Mouse (Mus musculus) intestine, postnatal 0 days (tissue): Measurements from ENCODE around the gene Iqch. TPM values are rescaled to one million over a fixed set of nuclear protein-coding genes. Genes with fewer than 3 reads are reported as not detected.

ENCODE experiments used
- ATAC-seq: fragments of 200-750 bp; cut with Nextera tagmentation; 2 replicates; pipeline ENCODE4 v1.8.0; 2017; ENCODE audit warnings: mild to moderate bottlenecking, moderate TSS enrichment, moderate library complexity
- H3K27ac ChIP-seq: fragments of 300-500 bp; sonication (generic); 2 replicates; pipeline ENCODE4 v1.5.1; 2014; ENCODE audit warnings: mild to moderate bottlenecking, low read depth, low read length, moderate library complexity
- H3K27me3 ChIP-seq: fragments of 300-500 bp; sonication (generic); replicated peaks from 2 replicates; pipeline ENCODE4 v1.6.1; 2014; ENCODE audit warnings: low read length, mixed read lengths; ENCODE audit not compliant: control insufficient read depth, insufficient read depth
- H3K36me3 ChIP-seq: fragments of 300-500 bp; sonication (generic); 2 replicates; pipeline ENCODE4 v1.6.1; 2014; ENCODE audit warnings: mild to moderate bottlenecking, moderate library complexity; ENCODE audit not compliant: control insufficient read depth, insufficient read depth
- H3K4me1 ChIP-seq: fragments of 300-500 bp; sonication (generic); replicated peaks from 2 replicates; pipeline ENCODE4 v1.6.1; 2014; ENCODE audit warnings: antibody characterized with exemption, low read length, mixed read lengths; ENCODE audit not compliant: control insufficient read depth, insufficient read depth
- H3K4me2 ChIP-seq: fragments of 300-500 bp; sonication (generic); replicated peaks from 2 replicates; pipeline ENCODE4 v1.6.1; 2014; ENCODE audit warnings: low read depth, mild to moderate bottlenecking, moderate library complexity
- H3K4me3 ChIP-seq: fragments of 300-500 bp; sonication (generic); 2 replicates; pipeline ENCODE4 v1.5.1; 2014; ENCODE audit warnings: low read depth, low read length
- H3K9ac ChIP-seq: fragments of 300-500 bp; sonication (generic); 2 replicates; pipeline ENCODE4 v1.6.1; 2014; ENCODE audit warnings: mild to moderate bottlenecking, low read depth, low read length
- H3K9me3 ChIP-seq: fragments of 300-500 bp; sonication (generic); 2 replicates; pipeline ENCODE4 v1.6.1; 2016; ENCODE audit warnings: mixed run types; ENCODE audit not compliant: control insufficient read depth
- CTCF ChIP-seq: sonication (generic); IDR thresholded peaks from 2 replicates; pipeline ENCODE4 v1.5.1; 2016; ENCODE audit warnings: low read depth, mild to moderate bottlenecking, control low read depth, antibody characterized with exemption, moderate library complexity
- WGBS: fragments of 180-500 bp; shearing (Covaris S2); extraction: QIAGEN DNeasy Blood & Tissue Kit; methylation state at CpG from one replicate; pipeline ENCODE4 v1.1.7; 2014; 5-methylcytosine and 5-hydroxymethylcytosine counted together
- polyA plus RNA-seq: library from polyadenylated mRNA; unstranded; fragments of >200 nt; fragmentation: Nextera tagmentation; extraction: Ambion mirVana; gene quantifications from 2 replicates; pipeline ENCODE4 v1.2.1, GENCODE M21; 2015

Gene Iqch
- polyA plus RNA-seq, 1 experiment from 2014 or later = not detected

DNA sequence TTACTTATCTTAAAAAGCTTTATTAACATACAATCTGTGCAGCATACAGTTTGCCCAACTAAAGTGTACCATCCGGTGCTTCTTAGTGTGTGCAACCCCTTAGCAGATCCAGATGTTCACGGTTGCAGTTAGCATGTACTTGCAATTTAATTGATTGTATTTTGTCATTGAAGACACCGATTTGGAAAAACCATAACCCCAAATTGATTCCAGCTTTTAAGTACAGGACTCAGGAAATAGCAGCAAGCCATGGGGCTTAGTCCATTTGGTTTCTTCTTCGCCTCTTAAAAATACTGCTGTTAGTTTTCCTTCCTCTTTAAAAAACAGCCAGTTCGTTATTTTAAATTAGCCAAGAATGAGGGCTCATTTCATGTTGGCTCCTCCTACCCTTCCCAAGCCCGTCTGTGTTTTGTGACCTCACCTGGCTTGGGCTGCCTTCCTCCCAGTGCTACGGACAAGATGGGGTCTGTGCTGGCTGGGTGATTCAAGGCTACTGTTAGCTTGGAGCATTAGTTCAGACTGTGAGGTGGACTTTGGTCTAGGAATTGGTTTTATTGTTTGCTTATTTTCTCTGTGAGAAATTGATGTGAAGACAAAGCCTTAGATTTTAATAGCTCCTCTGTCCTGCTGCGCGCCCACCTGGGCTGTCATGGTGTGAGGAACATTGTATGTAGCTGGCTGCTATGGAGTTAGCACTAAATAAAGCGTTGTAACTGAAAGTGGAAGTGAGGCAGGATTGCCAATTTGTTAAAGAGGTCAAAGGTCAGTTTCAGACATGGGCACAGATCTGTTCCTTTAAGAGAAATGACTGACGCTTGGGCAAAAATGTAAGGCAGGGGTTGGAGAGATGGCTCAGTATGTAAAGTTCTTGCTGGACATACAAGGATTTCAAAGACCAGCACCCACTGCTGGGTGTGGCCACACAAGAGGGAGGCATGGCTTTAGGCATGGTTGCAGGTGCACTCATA, 12.0 kb upstream of the Iqch start:
- H3K9me3 ChIP-seq = no peaks in the 10 kb centered on the region
- WGBS = 55% methylated on average over 11 of the region's 11 CpGs
- peak; percentile 63 for ATAC-seq
- H3K36me3 ChIP-seq = peaks cover 17% of the 10 kb centered on the region; the same call in 1 of the 2 replicates
- H3K27me3 ChIP-seq = no peaks in the 10 kb centered on the region
- peaks cover 3% of the 10 kb centered on the region; the same call in 1 of the 2 replicates for H3K4me1 ChIP-seq
- no peak for TF ChIP-seq CTCF
- H3K4me3 ChIP-seq = no peak overlapping the region
- H3K4me2 ChIP-seq = peak overlapping the region; percentile 30
- no peak overlapping the region for H3K9ac ChIP-seq
- H3K27ac ChIP-seq = peak overlapping the region; percentile 46

DNA sequence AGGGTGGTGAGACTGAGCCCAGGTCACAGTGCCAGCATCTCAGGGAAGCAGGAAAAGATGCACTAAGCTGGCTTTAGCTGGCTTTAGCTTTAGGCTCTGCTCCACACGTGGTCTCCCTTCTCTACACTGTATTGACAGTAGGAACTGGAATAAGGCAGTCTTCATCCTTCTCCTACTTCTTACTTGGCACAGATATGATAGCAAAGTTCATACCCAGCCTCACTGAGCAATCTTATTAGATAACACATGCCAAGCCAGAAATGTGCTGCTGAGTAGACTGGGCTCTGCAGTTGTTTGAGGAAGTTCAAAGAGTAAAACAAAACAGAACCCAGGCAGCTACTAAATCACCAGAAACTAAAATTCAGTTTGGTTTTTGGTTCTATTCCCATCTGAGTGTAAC, 11.3 kb upstream of the Iqch start:
- H3K4me3 ChIP-seq = no peak overlapping the region
- peaks cover 16% of the 10 kb centered on the region; the same call in 1 of the 2 replicates for H3K36me3 ChIP-seq
- 4% methylated on average over 1 of the region's 1 CpGs for WGBS
- no peak for TF ChIP-seq CTCF
- no peaks in the 10 kb centered on the region for H3K27me3 ChIP-seq
- peak overlapping the region; percentile 30 for H3K4me2 ChIP-seq
- H3K9ac ChIP-seq = 0 out of 2 replicates have a peak overlapping the region, but pooled peaks have one; percentile 26
- H3K4me1 ChIP-seq = peaks cover 3% of the 10 kb centered on the region; the same call in 1 of the 2 replicates
- H3K27ac ChIP-seq = peak overlapping the region; percentile 54; the same call in 1 of the 2 replicates
- ATAC-seq = peak; percentile 70
- no peaks in the 10 kb centered on the region for H3K9me3 ChIP-seq

DNA sequence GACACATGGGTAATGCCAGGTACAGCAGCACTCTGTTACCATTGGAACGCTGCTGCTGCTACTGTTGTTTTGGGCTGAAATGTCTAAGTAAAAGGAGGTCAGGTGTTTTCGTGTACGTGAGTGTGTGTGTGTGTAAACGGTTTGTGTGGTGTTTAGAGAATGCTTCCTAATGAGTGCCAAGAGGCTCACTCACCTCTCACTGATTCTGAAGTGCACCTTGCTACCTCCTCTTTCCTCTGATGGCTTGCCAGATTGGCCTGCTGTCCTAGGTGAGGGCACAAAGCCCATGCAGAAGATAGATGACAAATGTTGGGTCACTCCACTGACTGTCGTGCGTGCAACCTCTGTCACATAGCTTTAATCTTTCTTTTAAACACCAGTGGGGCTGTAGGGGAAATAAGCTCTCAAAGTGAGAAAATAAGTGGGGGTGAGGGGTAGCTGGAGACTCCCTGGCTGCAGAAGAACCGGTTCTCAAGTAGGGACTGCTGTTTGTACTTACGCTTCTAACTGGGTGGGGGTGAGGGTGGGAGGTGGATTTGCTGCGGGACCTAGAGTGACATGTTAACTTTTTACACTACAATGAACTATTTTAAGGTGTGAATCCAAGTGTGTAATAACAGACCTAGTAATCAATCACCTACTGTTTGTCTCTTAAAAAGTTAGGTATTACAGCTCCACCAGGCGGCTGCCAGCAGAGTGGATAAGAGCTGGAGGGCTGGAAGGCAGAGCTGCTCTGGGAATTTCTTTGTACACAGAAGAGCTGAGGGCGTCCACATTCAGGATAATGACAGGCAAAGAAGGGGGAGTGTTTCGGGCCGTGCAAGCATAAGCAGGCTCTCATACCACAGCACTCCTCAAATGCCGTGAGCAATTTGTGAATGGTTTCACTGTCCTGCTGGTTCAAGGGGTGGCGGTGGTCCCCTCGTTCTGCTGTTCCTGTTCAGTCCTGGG, 10.5 kb upstream of the Iqch start:
- Histone ChIP-seq H3K4me1 (peaks cover 3% of the 10 kb centered on the region; the same call in 1 of the 2 replicates), H3K36me3 (peaks cover 11% of the 10 kb centered on the region; the same call in 1 of the 2 replicates), H3K4me2 (peak overlapping the region; percentile 30), H3K27ac (peak overlapping the region; percentile 54; the same call in 1 of the 2 replicates), H3K4me3 (no peak overlapping the region), H3K9ac (0 out of 2 replicates have a peak overlapping the region, but pooled peaks have one; percentile 26), H3K27me3 (no peaks in the 10 kb centered on the region), H3K9me3 (no peaks in the 10 kb centered on the region)
- WGBS = 43% methylated on average over 16 of the region's 16 CpGs
- ATAC-seq = peak; percentile 50
- TF ChIP-seq CTCF = peak; percentile 62

DNA sequence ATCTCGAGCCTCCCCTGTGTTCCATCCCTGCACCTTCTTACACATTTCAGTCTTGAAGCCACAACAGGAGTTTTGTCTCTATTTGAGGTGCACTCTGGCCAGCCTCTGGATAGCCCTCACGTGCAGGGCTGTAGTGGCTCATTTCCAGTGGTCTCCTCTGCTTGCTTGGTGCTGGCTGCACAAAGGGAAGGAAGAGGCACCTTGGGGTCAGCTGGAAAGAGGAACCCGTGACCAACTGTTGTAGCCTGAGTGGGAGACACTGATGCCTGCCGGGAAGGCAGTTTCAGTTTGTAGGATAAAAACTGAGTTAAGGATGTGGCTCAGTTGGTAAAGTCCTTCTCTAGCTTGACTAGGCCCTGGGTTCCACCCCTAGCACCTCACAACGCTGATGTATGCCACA, 9.7 kb upstream of the Iqch start:
- H3K36me3 ChIP-seq = peaks cover 3% of the 10 kb centered on the region; the same call in 1 of the 2 replicates
- no peak overlapping the region for H3K4me3 ChIP-seq
- peaks cover 3% of the 10 kb centered on the region; the same call in 1 of the 2 replicates for H3K4me1 ChIP-seq
- no peaks in the 10 kb centered on the region for H3K27me3 ChIP-seq
- H3K9ac ChIP-seq = no peak overlapping the region
- no peak overlapping the region for H3K4me2 ChIP-seq
- no peak for ATAC-seq
- TF ChIP-seq CTCF = no peak
- no peaks in the 10 kb centered on the region for H3K9me3 ChIP-seq
- WGBS = 69% methylated on average over 5 of the region's 5 CpGs
- H3K27ac ChIP-seq = no peak overlapping the region

DNA sequence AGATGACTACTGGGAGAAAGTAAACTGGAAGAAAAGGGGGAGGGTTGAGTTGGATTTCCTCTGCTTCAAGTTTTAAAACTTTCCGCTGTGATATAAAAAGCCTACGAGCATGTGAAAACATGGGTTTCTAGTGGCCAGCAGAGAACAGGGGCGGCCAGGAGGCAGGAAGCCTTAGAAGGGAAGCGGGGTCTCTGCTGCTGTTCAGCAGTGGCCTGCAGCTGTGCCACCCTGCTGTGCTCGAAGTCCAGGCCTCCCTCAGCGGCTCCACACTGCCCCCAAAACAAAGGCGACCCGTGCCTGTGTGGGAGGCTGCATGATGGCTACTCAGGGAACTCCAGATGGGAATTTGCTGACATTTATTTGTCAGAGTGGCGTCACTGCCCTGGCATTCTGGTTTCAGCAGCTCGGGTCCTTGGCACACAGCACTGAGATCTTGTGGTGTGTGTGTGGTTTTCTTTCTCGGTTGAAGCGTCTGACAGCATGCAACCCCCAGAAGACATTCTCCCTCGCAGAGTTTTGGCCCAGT, 8.6 kb upstream of the Iqch start:
- Histone ChIP-seq H3K4me3 (no peak overlapping the region), H3K36me3 (no peaks in the 10 kb centered on the region; the same call in 1 of the 2 replicates), H3K27me3 (no peaks in the 10 kb centered on the region), H3K4me1 (peaks cover 3% of the 10 kb centered on the region; the same call in 1 of the 2 replicates), H3K4me2 (no peak overlapping the region), H3K9ac (no peak overlapping the region), H3K9me3 (no peaks in the 10 kb centered on the region), H3K27ac (no peak overlapping the region)
- TF ChIP-seq CTCF = no peak
- WGBS = 54% methylated on average over 13 of the region's 13 CpGs
- no peak for ATAC-seq
